Mouse (Mus musculus): ENCODE results near the gene Olfr288. TPM values are rescaled to one million over a fixed set of nuclear protein-coding genes. Genes with fewer than 3 reads are reported as not detected.

Gene Olfr288
- polyA plus RNA-seq (2014; fragmentation: Nextera tagmentation; extraction: Ambion mirVana) = not detected in 2 replicates

DNA sequence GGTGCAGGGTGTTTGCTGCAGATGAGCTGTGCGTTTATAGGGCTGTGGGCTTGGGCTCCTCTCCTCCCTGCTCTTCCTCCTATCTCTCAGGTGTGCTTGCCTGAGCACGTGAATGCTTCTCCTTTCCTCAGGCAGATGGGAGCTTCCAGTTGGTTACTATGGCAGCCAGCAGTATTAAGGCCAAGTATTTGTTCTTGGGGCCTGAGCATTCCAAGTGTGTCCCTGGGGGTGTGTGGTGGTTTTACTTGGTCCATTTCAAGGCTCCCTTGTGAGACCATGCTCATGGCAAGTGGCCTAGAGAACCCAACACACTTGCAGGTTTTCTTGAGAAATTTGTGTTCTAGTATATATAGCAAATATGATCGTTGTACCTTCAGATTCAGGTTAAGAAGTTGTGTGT is at the start of gene Olfr288:
Olfr288 (minus strand) TSS at position 101 of the 400 bp plus-strand sequence.
- no peak within 1 kb of the TSS for H3K4me2 ChIP-seq (ENCODE audit: low read length)
- no peaks in the 10 kb centered on the region for H3K9me3 ChIP-seq (ENCODE audit: control insufficient read depth, low read length)
- WGBS = 62% methylated on average over 3 of the region's 3 CpGs
- no peak within 1 kb of the TSS for H3K9ac ChIP-seq (ENCODE audit: low read length)
- no peaks in the 10 kb centered on the region for H3K4me1 ChIP-seq (replicated peaks; ENCODE audit: control insufficient read depth, insufficient read depth, low read length)
- H3K27ac ChIP-seq (ENCODE audit: low read depth) = no peak within 1 kb of the TSS
- no peaks in the 10 kb centered on the region for H3K27me3 ChIP-seq (replicated peaks; ENCODE audit: control insufficient read depth, insufficient read depth, low read length)
- DNase-seq (ENCODE audit: low spot score) = no peak
- no peak for ATAC-seq (replicated peaks; ENCODE audit: low FRiP score, low TSS enrichment, low read depth)
- H3K36me3 ChIP-seq (ENCODE audit: control insufficient read depth, insufficient read depth, low read length) = no peaks in the 10 kb centered on the region
- H3K4me3 ChIP-seq (ENCODE audit: low read depth, low read length) = no peak within 1 kb of the TSS

GRCm38 (mm10) chr15:98235442-98235841 is 40.1 kb upstream of the Olfr288 start:
- no peak overlapping the region for H3K4me2 ChIP-seq (ENCODE audit: low read length)
- ATAC-seq (replicated peaks; ENCODE audit: low FRiP score, low TSS enrichment, low read depth) = no peak

GRCm38 (mm10) chr15:98234350-98234749 is 39.0 kb upstream of the Olfr288 start, which contains the start of gene Olfr286:
Olfr286 (minus strand) TSS chr15:98234450.
- WGBS = 91% methylated on average over 4 of the region's 4 CpGs
- H3K4me1 ChIP-seq (replicated peaks; ENCODE audit: control insufficient read depth, insufficient read depth, low read length) = no peaks in the 10 kb centered on the region
- H3K27ac ChIP-seq (ENCODE audit: low read depth) = no peak within 1 kb of the TSS
- no peaks in the 10 kb centered on the region for H3K9me3 ChIP-seq (ENCODE audit: control insufficient read depth, low read length)
- no peak for ATAC-seq (replicated peaks; ENCODE audit: low FRiP score, low TSS enrichment, low read depth)
- H3K9ac ChIP-seq (ENCODE audit: low read length) = no peak within 1 kb of the TSS
- H3K4me3 ChIP-seq (ENCODE audit: low read depth, low read length) = no peak within 1 kb of the TSS
- no peaks in the 10 kb centered on the region for H3K27me3 ChIP-seq (replicated peaks; ENCODE audit: control insufficient read depth, insufficient read depth, low read length)
- no peak for DNase-seq (ENCODE audit: low spot score)
- H3K4me2 ChIP-seq (ENCODE audit: low read length) = no peak within 1 kb of the TSS
- no peaks in the 10 kb centered on the region for H3K36me3 ChIP-seq (ENCODE audit: control insufficient read depth, insufficient read depth, low read length)

More at GRCm38 (mm10) chr15:98235442-98235841, 40.1 kb upstream of the Olfr288 start:
- WGBS = 94% methylated on average over 4 of the region's 4 CpGs
- no peaks in the 10 kb centered on the region for H3K4me1 ChIP-seq (replicated peaks; ENCODE audit: control insufficient read depth, insufficient read depth, low read length)
- no peak overlapping the region for H3K9ac ChIP-seq (ENCODE audit: low read length)
- DNase-seq (ENCODE audit: low spot score) = no peak
- H3K9me3 ChIP-seq (ENCODE audit: control insufficient read depth, low read length) = no peaks in the 10 kb centered on the region
- no peaks in the 10 kb centered on the region for H3K36me3 ChIP-seq (ENCODE audit: control insufficient read depth, insufficient read depth, low read length)
- H3K27me3 ChIP-seq (replicated peaks; ENCODE audit: control insufficient read depth, insufficient read depth, low read length) = no peaks in the 10 kb centered on the region
- H3K27ac ChIP-seq (ENCODE audit: low read depth) = no peak overlapping the region
- H3K4me3 ChIP-seq (ENCODE audit: low read depth, low read length) = no peak overlapping the region

DNA sequence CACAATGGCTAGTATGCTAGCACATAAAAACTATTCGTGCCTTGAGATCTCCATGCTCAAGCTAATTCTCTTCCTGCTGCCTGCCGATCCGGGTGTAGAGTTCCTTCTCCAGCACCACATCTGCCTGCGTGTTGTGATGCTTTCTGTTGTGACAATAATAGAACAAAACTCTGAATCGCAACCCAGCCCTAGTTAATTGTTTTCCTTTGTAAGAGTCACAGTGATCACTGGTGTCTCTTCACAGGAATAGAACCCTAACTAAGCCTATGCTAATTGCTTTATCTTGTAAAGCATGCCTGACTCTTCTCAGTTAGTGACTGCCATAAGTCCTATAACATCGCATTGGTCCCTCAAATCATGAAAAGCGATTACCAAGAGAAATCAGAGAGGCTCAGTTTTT is 30.8 kb upstream of the Olfr288 start:
- Histone ChIP-seq H3K27me3 (replicated peaks; ENCODE audit: control insufficient read depth, insufficient read depth, low read length) (no peaks in the 10 kb centered on the region), H3K4me1 (replicated peaks; ENCODE audit: control insufficient read depth, insufficient read depth, low read length) (no peaks in the 10 kb centered on the region), H3K4me3 (ENCODE audit: low read depth, low read length) (no peak overlapping the region), H3K4me2 (ENCODE audit: low read length) (no peak overlapping the region), H3K27ac (ENCODE audit: low read depth) (no peak overlapping the region), H3K36me3 (ENCODE audit: control insufficient read depth, insufficient read depth, low read length) (no peaks in the 10 kb centered on the region), H3K9me3 (ENCODE audit: control insufficient read depth, low read length) (no peaks in the 10 kb centered on the region), H3K9ac (ENCODE audit: low read length) (no peak overlapping the region)
- ATAC-seq (replicated peaks; ENCODE audit: low FRiP score, low TSS enrichment, low read depth) (no peak), DNase-seq (ENCODE audit: low spot score) (no peak)
- 79% methylated on average over 7 of the region's 7 CpGs for WGBS

GRCm38 (mm10) chr15:98225610-98226009 is 30.3 kb upstream of the Olfr288 start:
- Histone ChIP-seq H3K4me2 (ENCODE audit: low read length) (no peak overlapping the region), H3K36me3 (ENCODE audit: control insufficient read depth, insufficient read depth, low read length) (no peaks in the 10 kb centered on the region)
- WGBS = 38% methylated on average over 16 of the region's 16 CpGs

DNA sequence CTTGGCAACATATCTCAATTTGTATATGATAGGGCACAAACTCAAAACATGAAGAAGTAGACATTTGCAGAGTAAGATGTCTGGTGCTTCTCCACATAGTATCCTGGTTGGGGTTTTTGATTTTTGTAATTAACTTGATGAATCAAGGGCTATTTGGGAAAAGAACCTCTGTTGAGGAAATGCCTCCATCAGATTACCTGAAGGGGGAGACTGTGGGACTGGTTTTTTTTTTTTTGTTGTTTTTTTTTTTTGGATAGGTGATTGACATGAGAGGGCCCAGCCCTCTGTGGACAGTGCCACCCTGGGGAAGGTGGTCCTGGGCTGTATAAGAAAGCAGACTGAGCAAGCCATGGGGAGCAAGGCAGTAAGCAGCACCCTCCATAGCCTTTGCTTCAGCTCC is 27.0 kb upstream of the Olfr288 start:
- H3K4me1 ChIP-seq (replicated peaks; ENCODE audit: control insufficient read depth, insufficient read depth, low read length) = no peaks in the 10 kb centered on the region
- H3K9ac ChIP-seq (ENCODE audit: low read length) = no peak overlapping the region
- H3K27me3 ChIP-seq (replicated peaks; ENCODE audit: control insufficient read depth, insufficient read depth, low read length) = no peaks in the 10 kb centered on the region
- H3K9me3 ChIP-seq (ENCODE audit: control insufficient read depth, low read length) = no peaks in the 10 kb centered on the region
- H3K4me2 ChIP-seq (ENCODE audit: low read length) = no peak overlapping the region
- DNase-seq (ENCODE audit: low spot score) (no peak), ATAC-seq (replicated peaks; ENCODE audit: low FRiP score, low TSS enrichment, low read depth) (no peak)
- H3K4me3 ChIP-seq (ENCODE audit: low read depth, low read length) = no peak overlapping the region
- no peak overlapping the region for H3K27ac ChIP-seq (ENCODE audit: low read depth)
- no peaks in the 10 kb centered on the region for H3K36me3 ChIP-seq (ENCODE audit: control insufficient read depth, insufficient read depth, low read length)

More at GRCm38 (mm10) chr15:98225610-98226009, 30.3 kb upstream of the Olfr288 start:
- DNase-seq (ENCODE audit: low spot score) (no peak), ATAC-seq (replicated peaks; ENCODE audit: low FRiP score, low TSS enrichment, low read depth) (no peak)
- Histone ChIP-seq H3K4me3 (ENCODE audit: low read depth, low read length) (no peak overlapping the region), H3K4me1 (replicated peaks; ENCODE audit: control insufficient read depth, insufficient read depth, low read length) (no peaks in the 10 kb centered on the region), H3K9me3 (ENCODE audit: control insufficient read depth, low read length) (no peaks in the 10 kb centered on the region), H3K9ac (ENCODE audit: low read length) (no peak overlapping the region), H3K27me3 (replicated peaks; ENCODE audit: control insufficient read depth, insufficient read depth, low read length) (no peaks in the 10 kb centered on the region), H3K27ac (ENCODE audit: low read depth) (no peak overlapping the region)

GRCm38 (mm10) chr15:98220877-98221276 is 25.5 kb upstream of the Olfr288 start, which contains the start of the genes Gm44579 and Olfr287:
Gm44579 (minus strand) TSS chr15:98220977.
Olfr287 (minus strand) TSS chr15:98221056.
- H3K27ac ChIP-seq (ENCODE audit: low read depth) = no peak within 1 kb of the TSS
- no peaks in the 10 kb centered on the region for H3K36me3 ChIP-seq (ENCODE audit: control insufficient read depth, insufficient read depth, low read length)
- H3K27me3 ChIP-seq (replicated peaks; ENCODE audit: control insufficient read depth, insufficient read depth, low read length) = no peaks in the 10 kb centered on the region
- no peak for ATAC-seq (replicated peaks; ENCODE audit: low FRiP score, low TSS enrichment, low read depth)
- H3K9me3 ChIP-seq (ENCODE audit: control insufficient read depth, low read length) = no peaks in the 10 kb centered on the region
- no peak for DNase-seq (ENCODE audit: low spot score)
- H3K4me1 ChIP-seq (replicated peaks; ENCODE audit: control insufficient read depth, insufficient read depth, low read length) = no peaks in the 10 kb centered on the region
- 70% methylated on average over 4 of the region's 4 CpGs for WGBS
- no peak within 1 kb of the TSS for H3K9ac ChIP-seq (ENCODE audit: low read length)
- no peak within 1 kb of the TSS for H3K4me3 ChIP-seq (ENCODE audit: low read depth, low read length)
- H3K4me2 ChIP-seq (ENCODE audit: low read length) = no peak within 1 kb of the TSS

GRCm38 (mm10) chr15:98214130-98214529 is 18.8 kb upstream of the Olfr288 start:
- Histone ChIP-seq H3K4me2 (ENCODE audit: low read length) (no peak overlapping the region), H3K27ac (ENCODE audit: low read depth) (no peak overlapping the region), H3K36me3 (ENCODE audit: control insufficient read depth, insufficient read depth, low read length) (no peaks in the 10 kb centered on the region), H3K9ac (ENCODE audit: low read length) (no peak overlapping the region), H3K4me1 (replicated peaks; ENCODE audit: control insufficient read depth, insufficient read depth, low read length) (no peaks in the 10 kb centered on the region), H3K9me3 (ENCODE audit: control insufficient read depth, low read length) (no peaks in the 10 kb centered on the region), H3K4me3 (ENCODE audit: low read depth, low read length) (no peak overlapping the region), H3K27me3 (replicated peaks; ENCODE audit: control insufficient read depth, insufficient read depth, low read length) (no peaks in the 10 kb centered on the region)
- DNase-seq (ENCODE audit: low spot score) (no peak), ATAC-seq (replicated peaks; ENCODE audit: low FRiP score, low TSS enrichment, low read depth) (no peak)
- 69% methylated on average over 5 of the region's 5 CpGs for WGBS

- Histone ChIP-seq H3K4me3 (ENCODE audit: low read depth, low read length) (no peak overlapping the region), H3K4me1 (replicated peaks; ENCODE audit: control insufficient read depth, insufficient read depth, low read length) (no peaks in the 10 kb centered on the region), H3K4me2 (ENCODE audit: low read length) (no peak overlapping the region), H3K27ac (ENCODE audit: low read depth) (no peak overlapping the region), H3K9ac (ENCODE audit: low read length) (no peak overlapping the region), H3K36me3 (ENCODE audit: control insufficient read depth, insufficient read depth, low read length) (no peaks in the 10 kb centered on the region), H3K27me3 (replicated peaks; ENCODE audit: control insufficient read depth, insufficient read depth, low read length) (no peaks in the 10 kb centered on the region), H3K9me3 (ENCODE audit: control insufficient read depth, low read length) (no peaks in the 10 kb centered on the region)
- no peak for DNase-seq (ENCODE audit: low spot score)
- ATAC-seq (replicated peaks; ENCODE audit: low FRiP score, low TSS enrichment, low read depth) = no peak
- 75% methylated on average over 5 of the region's 5 CpGs for WGBS
Observed at GRCm38 (mm10) chr15:98213336-98213870, 18.1 kb upstream of the Olfr288 start.
